19 mouse cellular contexts compared by ENCODE assay signal in the genomic region with DNA sequence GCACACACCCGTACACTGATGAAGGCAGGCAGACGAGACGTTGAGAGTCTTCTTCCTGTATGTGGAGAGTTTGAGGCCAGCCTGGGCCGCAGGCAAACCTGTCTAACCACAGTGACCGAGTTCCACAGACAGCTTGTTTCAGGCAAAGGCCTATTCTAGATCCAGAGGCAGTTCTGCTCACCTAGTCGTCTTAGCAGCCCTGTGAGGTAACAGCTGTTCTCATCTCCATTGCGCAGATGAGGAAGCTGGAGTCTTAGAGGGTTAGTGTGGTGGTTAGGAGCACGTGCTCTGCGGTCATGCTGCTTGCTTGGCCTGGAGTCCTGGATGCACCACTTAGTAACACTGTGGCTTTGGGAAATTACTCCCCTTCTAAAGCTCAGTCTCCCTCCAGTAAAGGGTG. TPM values are rescaled to one million over a fixed set of nuclear protein-coding genes. Genes with fewer than 3 reads are reported as not detected.
DNase-seq lines count a peak whose midpoint lies in the region; ATAC-seq and TF ChIP-seq lines count a peak whose summit lies in the region.
"Had no signal": no experiment of that assay in that cellular context is flagged by ENCODE, and none has a peak within 500 bp of the region (broad histone marks: within the 10 kb centered on the region; RNA-seq: fewer than 3 reads in every experiment).

No protein-coding gene starts in this region.

- no peak for DNase-seq in embryonic facial prominence, embryonic 10.5 days (ENCODE audit: low spot score)
- peak; percentile 57 for DNase-seq in thymus, postnatal 14 days
- no peak for DNase-seq in left cerebral cortex, adult 18-20 months (ENCODE audit: low spot score in 2 of 2)
- no peak for DNase-seq in T-cell, adult 2 months (ENCODE audit: low spot score)
- no peak for DNase-seq in heart, postnatal 4 days
- DNase-seq: cerebellum, adult 11-12 months; kidney, adult 18-20 months; kidney, postnatal 25 days; left cerebral cortex, postnatal 4 days had no signal

- no peaks in the 10 kb centered on the region for H3K9me3 ChIP-seq in embryonic facial prominence, embryonic 15.5 days (replicated peaks)
- H3K9me3 ChIP-seq in embryonic facial prominence, embryonic 10.5 days = no peaks in the 10 kb centered on the region
- H3K9me3 ChIP-seq: forebrain, embryonic 13.5 days; neural tube, embryonic 13.5 days had no signal

- peaks cover 16% of the 10 kb centered on the region; the same call in 1 of the 2 replicates for H3K4me1 ChIP-seq in embryonic facial prominence, embryonic 15.5 days
- peaks cover 8% of the 10 kb centered on the region; the same call in 1 of the 2 replicates for H3K4me1 ChIP-seq in embryonic facial prominence, embryonic 10.5 days
- peaks cover 14% of the 10 kb centered on the region for H3K4me1 ChIP-seq in bone marrow, adult 2 months (ENCODE audit: control insufficient read depth, insufficient read depth, low read length)
- H3K4me1 ChIP-seq: forebrain, embryonic 13.5 days; neural tube, embryonic 13.5 days had no signal

- no peak for ATAC-seq in embryonic facial prominence, embryonic 15.5 days (ENCODE audit: insufficient number of reproducible peaks, low FRiP score, low TSS enrichment, low read depth)
- peak; percentile 90 for ATAC-seq in megakaryocyte progenitor cell, adult 5-6 weeks (replicated peaks; ENCODE audit: poor library complexity)
- ATAC-seq: forebrain, embryonic 13.5 days; hindbrain, embryonic 16.5 days; midbrain, embryonic 16.5 days; Patski had no signal

- no peak for TF ChIP-seq CTCF in bone marrow, adult 2 months (IDR thresholded peaks at IDR 0.05; ENCODE audit: control insufficient read depth, insufficient read depth, low read length)

- H3K4me2 ChIP-seq in embryonic facial prominence, embryonic 15.5 days (replicated peaks) = no peak overlapping the region
- H3K4me2 ChIP-seq: forebrain, embryonic 13.5 days; liver, embryonic 11.5 days; neural tube, embryonic 13.5 days had no signal

- no peak overlapping the region for H3K4me3 ChIP-seq in embryonic facial prominence, embryonic 15.5 days (replicated peaks)
- H3K4me3 ChIP-seq in embryonic facial prominence, embryonic 10.5 days = no peak overlapping the region
- no peak overlapping the region for H3K4me3 ChIP-seq in bone marrow, adult 2 months (replicated peaks; ENCODE audit: control insufficient read depth, low read depth, low read length)
- H3K4me3 ChIP-seq: forebrain, embryonic 13.5 days; neural tube, embryonic 13.5 days had no signal

- H3K9ac ChIP-seq in embryonic facial prominence, embryonic 15.5 days = no peak overlapping the region
- H3K9ac ChIP-seq: forebrain, embryonic 13.5 days; neural tube, embryonic 13.5 days had no signal

- H3K27ac ChIP-seq in embryonic facial prominence, embryonic 15.5 days (replicated peaks) = 0 out of 2 replicates have a peak overlapping the region, but pooled peaks have one; percentile 2
- H3K27ac ChIP-seq in embryonic facial prominence, embryonic 10.5 days (replicated peaks) = no peak overlapping the region
- peak overlapping the region; percentile 80 for H3K27ac ChIP-seq in bone marrow, adult 2 months (ENCODE audit: control insufficient read depth, insufficient read depth, low read depth, low read length, poor library complexity)
- H3K27ac ChIP-seq: forebrain, embryonic 13.5 days; neural tube, embryonic 13.5 days; stomach, postnatal 0 days had no signal

- peaks cover 2% of the 10 kb centered on the region; the same call in 1 of the 2 replicates for H3K36me3 ChIP-seq in embryonic facial prominence, embryonic 15.5 days
- peaks cover 6% of the 10 kb centered on the region; the same call in 1 of the 2 replicates for H3K36me3 ChIP-seq in embryonic facial prominence, embryonic 10.5 days (replicated peaks)

- TF ChIP-seq POLR2A in bone marrow, adult 2 months (IDR thresholded peaks at IDR 0.05; ENCODE audit: borderline replicate concordance, control insufficient read depth, low read depth, low read length) = no peak

- H3K27me3 ChIP-seq in embryonic facial prominence, embryonic 15.5 days = no peaks in the 10 kb centered on the region
- no peaks in the 10 kb centered on the region for H3K27me3 ChIP-seq in embryonic facial prominence, embryonic 10.5 days (replicated peaks; ENCODE audit: low read depth, poor library complexity, severe bottlenecking)
- H3K27me3 ChIP-seq: forebrain, embryonic 13.5 days; neural tube, embryonic 13.5 days; Patski had no signal

- 75% methylated on average over 9 of the region's 9 CpGs for WGBS in embryonic facial prominence, embryonic 15.5 days
- WGBS in embryonic facial prominence, embryonic 10.5 days = 89% methylated on average over 9 of the region's 9 CpGs
- 7% methylated on average over 9 of the region's 9 CpGs for WGBS in bone marrow, adult 2 months

RNA-seq across cellular contexts. Expression of a gene that starts 5.6 kb away (rescaled TPM):
- polyA plus RNA-seq in embryonic facial prominence, embryonic 15.5 days (2015; fragmentation: Nextera tagmentation; extraction: Ambion mirVana) = 56.1 and 65.3 TPM in 2 replicates
- polyA plus RNA-seq in embryonic facial prominence, embryonic 10.5 days (2016; fragmentation: Nextera tagmentation; extraction: Ambion mirVana) = 19.3 and 22.3 TPM in 2 replicates
- polyA plus RNA-seq in bone marrow, adult 2 months (2011; ENCODE audit: insufficient read depth, insufficient read length, low replicate concordance, missing spikeins) = 35.8 and 69.2 TPM in 2 replicates
- 11.4 and 12.2 TPM in 2 replicates for total RNA-seq in megakaryocyte progenitor cell, adult 5-6 weeks (2015)
- total RNA-seq in megakaryocyte progenitor cell, adult 5-6 weeks (2017) = 9.0 and 15.4 TPM in 2 replicates
- total RNA-seq in left cerebral cortex, adult 18-20 months (2021) = 10 to 100 TPM; 20.9 to 25.1 TPM
- total RNA-seq in heart, postnatal 4 days (2021) = 100 to 1,000 TPM; 158 to 160 TPM

RNA-seq across cellular contexts. Expression of a gene that starts 13.9 kb away (rescaled TPM):
- polyA plus RNA-seq in embryonic facial prominence, embryonic 15.5 days (2015; fragmentation: Nextera tagmentation; extraction: Ambion mirVana) = 25.7 and 31.9 TPM in 2 replicates
- 16.5 and 19.0 TPM in 2 replicates for polyA plus RNA-seq in embryonic facial prominence, embryonic 10.5 days (2016; fragmentation: Nextera tagmentation; extraction: Ambion mirVana)
- 34.2 and 58.2 TPM in 2 replicates for polyA plus RNA-seq in bone marrow, adult 2 months (2011; ENCODE audit: insufficient read depth, insufficient read length, low replicate concordance, missing spikeins)
- 38.1 and 43.0 TPM in 2 replicates for total RNA-seq in megakaryocyte progenitor cell, adult 5-6 weeks (2015)
- total RNA-seq in megakaryocyte progenitor cell, adult 5-6 weeks (2017) = 21.9 and 23.7 TPM in 2 replicates
- 10 to 100 TPM; 36.1 to 36.6 TPM for total RNA-seq in left cerebral cortex, adult 18-20 months (2021)
- total RNA-seq in heart, postnatal 4 days (2021) = 10 to 100 TPM; 23.4 to 26.9 TPM

RNA-seq across cellular contexts. Expression of a gene that starts 34.4 kb away (rescaled TPM):
- 105 and 112 TPM in 2 replicates for polyA plus RNA-seq in embryonic facial prominence, embryonic 15.5 days (2015; fragmentation: Nextera tagmentation; extraction: Ambion mirVana)
- 112 and 114 TPM in 2 replicates for polyA plus RNA-seq in embryonic facial prominence, embryonic 10.5 days (2016; fragmentation: Nextera tagmentation; extraction: Ambion mirVana)
- polyA plus RNA-seq in bone marrow, adult 2 months (2011; ENCODE audit: insufficient read depth, insufficient read length, low replicate concordance, missing spikeins) = 14.9 and 39.7 TPM in 2 replicates
- 32.0 and 32.6 TPM in 2 replicates for total RNA-seq in megakaryocyte progenitor cell, adult 5-6 weeks (2015)
- 28.4 and 40.0 TPM in 2 replicates for total RNA-seq in megakaryocyte progenitor cell, adult 5-6 weeks (2017)
- 100 to 1,000 TPM; 126 to 132 TPM for total RNA-seq in left cerebral cortex, adult 18-20 months (2021)
- 100 to 1,000 TPM; 117 to 123 TPM for total RNA-seq in heart, postnatal 4 days (2021)

RNA-seq across cellular contexts. Expression of a gene that starts 56.8 kb away (rescaled TPM):
- polyA plus RNA-seq in embryonic facial prominence, embryonic 15.5 days (2015; fragmentation: Nextera tagmentation; extraction: Ambion mirVana) = 73.0 and 79.3 TPM in 2 replicates
- polyA plus RNA-seq in embryonic facial prominence, embryonic 10.5 days (2016; fragmentation: Nextera tagmentation; extraction: Ambion mirVana) = 61.5 TPM in 2 replicates
- polyA plus RNA-seq in bone marrow, adult 2 months (2011; ENCODE audit: insufficient read depth, insufficient read length, low replicate concordance, missing spikeins) = 76.6 and 102 TPM in 2 replicates
- 166 and 176 TPM in 2 replicates for total RNA-seq in megakaryocyte progenitor cell, adult 5-6 weeks (2015)
- total RNA-seq in megakaryocyte progenitor cell, adult 5-6 weeks (2017) = 70.3 and 82.4 TPM in 2 replicates
- total RNA-seq in left cerebral cortex, adult 18-20 months (2021) = 100 to 1,000 TPM; 330 to 343 TPM
- 100 to 1,000 TPM; 150 to 155 TPM for total RNA-seq in heart, postnatal 4 days (2021)

Comparison
In these comparisons a context has a peak if more than half of its experiments do, and no peak if none do; other contexts are left out.
1. RNA of a gene that starts 5.6 kb away (total RNA-seq): 158 to 160 TPM in heart, postnatal 4 days; 20.9 to 25.1 TPM in left cerebral cortex, adult 18-20 months and 9.0 to 15.4 TPM in megakaryocyte progenitor cell, adult 5-6 weeks; every median in the first group is over 4 times any median in the second.